In the genomic region with DNA sequence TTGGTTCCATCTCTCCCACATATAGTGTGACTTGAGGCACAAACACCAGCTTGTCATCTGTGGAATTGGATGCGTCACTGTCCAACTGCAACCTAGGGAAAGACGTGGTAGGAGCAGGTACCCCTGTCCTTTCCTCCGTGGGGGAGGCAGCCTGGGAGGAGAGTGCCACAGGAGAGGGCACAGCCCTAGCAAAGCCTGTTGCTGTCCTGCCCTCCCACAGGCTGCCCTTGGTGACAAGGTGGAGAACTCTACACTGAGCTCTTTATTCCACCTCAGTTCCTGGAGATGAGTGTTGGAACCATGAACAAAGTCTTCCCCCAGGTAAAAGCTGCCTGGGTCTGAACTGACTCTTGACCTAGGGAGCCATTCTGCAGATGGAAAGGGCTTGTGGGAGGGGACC, we compare ENCODE assay signal across 34 mouse cellular contexts. TPM values are rescaled to one million over a fixed set of nuclear protein-coding genes. Genes with fewer than 3 reads are reported as not detected.
DNase-seq lines count a peak whose midpoint lies in the region; ATAC-seq and TF ChIP-seq lines count a peak whose summit lies in the region.
"Had no signal": no experiment of that assay in that cellular context is flagged by ENCODE, and none has a peak within 500 bp of the region (broad histone marks: within the 10 kb centered on the region; RNA-seq: fewer than 3 reads in every experiment).

A gene (plus strand): TSS at position 301 of the 400 bp plus-strand sequence.

- no peak within 1 kb of the TSS for H3K9ac ChIP-seq in lung, embryonic 15.5 days
- no peak within 1 kb of the TSS for H3K9ac ChIP-seq in midbrain, postnatal 0 days (replicated peaks; ENCODE audit: low read length, poor library complexity, severe bottlenecking)
- no peak within 1 kb of the TSS for H3K9ac ChIP-seq in stomach, embryonic 15.5 days
- H3K9ac ChIP-seq in stomach, embryonic 16.5 days (ENCODE audit: low read length), result no peak within 1 kb of the TSS
- H3K9ac ChIP-seq: embryonic facial prominence, embryonic 13.5 days; forebrain, embryonic 13.5 days; heart, embryonic 13.5 days; hindbrain, embryonic 14.5 days had no signal

- no peak for TF ChIP-seq CTCF in midbrain, postnatal 0 days (IDR thresholded peaks at IDR 0.05)

- peaks cover 32% of the 10 kb centered on the region for H3K4me1 ChIP-seq in lung, embryonic 15.5 days
- peaks cover 16% of the 10 kb centered on the region for H3K4me1 ChIP-seq in midbrain, embryonic 10.5 days
- no peaks in the 10 kb centered on the region for H3K4me1 ChIP-seq in midbrain, postnatal 0 days (ENCODE audit: insufficient read depth, low read length)
- 0 out of 2 replicates have a peak, but pooled peaks cover 3% of the 10 kb centered on the region for H3K4me1 ChIP-seq in stomach, embryonic 15.5 days
- no peaks in the 10 kb centered on the region for H3K4me1 ChIP-seq in stomach, embryonic 16.5 days (ENCODE audit: control insufficient read depth, insufficient read depth, low read length)
- H3K4me1 ChIP-seq: forebrain, embryonic 13.5 days had no signal

- 81% methylated on average over 3 of the region's 3 CpGs for WGBS in lung, embryonic 15.5 days
- WGBS in midbrain, embryonic 10.5 days, result 90% methylated on average over 3 of the region's 3 CpGs
- 94% methylated on average over 3 of the region's 3 CpGs for WGBS in midbrain, postnatal 0 days
- 80% methylated on average over 3 of the region's 3 CpGs for WGBS in stomach, embryonic 15.5 days
- WGBS in stomach, embryonic 16.5 days, result 83% methylated on average over 3 of the region's 3 CpGs

- no peak within 1 kb of the TSS for H3K4me3 ChIP-seq in lung, embryonic 15.5 days
- no peak within 1 kb of the TSS for H3K4me3 ChIP-seq in midbrain, embryonic 10.5 days
- no peak within 1 kb of the TSS for H3K4me3 ChIP-seq in midbrain, postnatal 0 days (ENCODE audit: low read depth, low read length)
- H3K4me3 ChIP-seq in stomach, embryonic 15.5 days (replicated peaks), result no peak within 1 kb of the TSS
- no peak within 1 kb of the TSS for H3K4me3 ChIP-seq in stomach, embryonic 16.5 days (replicated peaks; ENCODE audit: low read length)
- H3K4me3 ChIP-seq: embryonic facial prominence, embryonic 10.5 days; embryonic facial prominence, embryonic 13.5 days; erythroblast, embryonic 14.5 days; forebrain, embryonic 13.5 days; heart, adult 2 months; heart, embryonic 10.5 days; heart, embryonic 13.5 days had no signal

- no peaks in the 10 kb centered on the region for H3K27me3 ChIP-seq in lung, embryonic 15.5 days
- H3K27me3 ChIP-seq in midbrain, embryonic 10.5 days (ENCODE audit: low read depth, poor library complexity, severe bottlenecking), result no peaks in the 10 kb centered on the region
- no peaks in the 10 kb centered on the region for H3K27me3 ChIP-seq in midbrain, postnatal 0 days (ENCODE audit: insufficient read depth, low read length)
- H3K27me3 ChIP-seq in stomach, embryonic 15.5 days (replicated peaks), result no peaks in the 10 kb centered on the region
- no peaks in the 10 kb centered on the region for H3K27me3 ChIP-seq in stomach, embryonic 16.5 days (ENCODE audit: control insufficient read depth, insufficient read depth, low read length)
- H3K27me3 ChIP-seq: embryonic facial prominence, embryonic 13.5 days; forebrain, embryonic 13.5 days had no signal

- no peak within 1 kb of the TSS; the same call in 1 of the 2 replicates for H3K4me2 ChIP-seq in lung, embryonic 15.5 days
- H3K4me2 ChIP-seq in midbrain, postnatal 0 days (ENCODE audit: low read depth, low read length, poor library complexity, severe bottlenecking), result no peak within 1 kb of the TSS
- H3K4me2 ChIP-seq in stomach, embryonic 15.5 days, result no peak within 1 kb of the TSS
- no peak within 1 kb of the TSS for H3K4me2 ChIP-seq in stomach, embryonic 16.5 days (ENCODE audit: low read depth, low read length)
- H3K4me2 ChIP-seq: embryonic facial prominence, embryonic 13.5 days; forebrain, embryonic 13.5 days; heart, embryonic 13.5 days; hindbrain, embryonic 14.5 days had no signal

- H3K9me3 ChIP-seq in lung, embryonic 15.5 days, result no peaks in the 10 kb centered on the region
- H3K9me3 ChIP-seq in midbrain, embryonic 10.5 days (replicated peaks), result no peaks in the 10 kb centered on the region
- H3K9me3 ChIP-seq in midbrain, postnatal 0 days (ENCODE audit: low read length), result no peaks in the 10 kb centered on the region
- H3K9me3 ChIP-seq in stomach, embryonic 15.5 days, result no peaks in the 10 kb centered on the region
- no peaks in the 10 kb centered on the region for H3K9me3 ChIP-seq in stomach, embryonic 16.5 days (replicated peaks; ENCODE audit: control insufficient read depth, low read length)
- H3K9me3 ChIP-seq: embryonic facial prominence, embryonic 10.5 days; embryonic facial prominence, embryonic 13.5 days; forebrain, embryonic 13.5 days; heart, embryonic 10.5 days; heart, embryonic 13.5 days had no signal

- H3K27ac ChIP-seq in lung, embryonic 15.5 days, result peak within 1 kb of the TSS; percentile 87
- peak within 1 kb of the TSS; percentile 33; the same call in 1 of the 2 replicates for H3K27ac ChIP-seq in midbrain, embryonic 10.5 days (replicated peaks)
- no peak within 1 kb of the TSS for H3K27ac ChIP-seq in midbrain, postnatal 0 days (ENCODE audit: low read depth, low read length)
- peak within 1 kb of the TSS; percentile 26; the same call in 1 of the 2 replicates for H3K27ac ChIP-seq in stomach, embryonic 15.5 days
- H3K27ac ChIP-seq in stomach, embryonic 16.5 days (ENCODE audit: low read length), result peak within 1 kb of the TSS; percentile 46
- H3K27ac ChIP-seq: embryonic facial prominence, embryonic 10.5 days; embryonic facial prominence, embryonic 13.5 days; forebrain, embryonic 13.5 days; heart, adult 2 months; heart, embryonic 10.5 days; heart, embryonic 13.5 days; hindbrain, embryonic 14.5 days had no signal

- peaks cover 13% of the 10 kb centered on the region for H3K36me3 ChIP-seq in lung, embryonic 15.5 days
- H3K36me3 ChIP-seq in midbrain, embryonic 10.5 days, result peaks cover 48% of the 10 kb centered on the region
- H3K36me3 ChIP-seq in midbrain, postnatal 0 days (ENCODE audit: insufficient read depth, low read length), result peaks cover 32% of the 10 kb centered on the region
- H3K36me3 ChIP-seq in stomach, embryonic 15.5 days, result peaks cover 10% of the 10 kb centered on the region
- H3K36me3 ChIP-seq in stomach, embryonic 16.5 days (ENCODE audit: control insufficient read depth, insufficient read depth, low read length), result 0 out of 2 replicates have a peak, but pooled peaks cover 2% of the 10 kb centered on the region

- DNase-seq in lung, postnatal 25 days (ENCODE audit: low spot score), result no peak
- no peak for DNase-seq in midbrain, embryonic 10.5 days (ENCODE audit: low spot score)
- DNase-seq in midbrain, postnatal 0 days (ENCODE audit: low spot score), result no peak
- DNase-seq: adrenal gland, adult 2 months; adrenal gland, postnatal 14 days; cerebellum, adult 11-12 months; cerebellum, adult 8-10 months; cerebellum, postnatal 10 days; cerebellum, postnatal 36 days; embryo, embryonic 11 days; gastrocnemius, postnatal 10 days; gastrocnemius, postnatal 36 days; heart, adult 2 months; heart, postnatal 14 days; heart, postnatal 4 days had no signal

- ATAC-seq in lung, embryonic 15.5 days (ENCODE audit: borderline replicate concordance, extremely low read depth, low FRiP score, low TSS enrichment), result no peak
- no peak for ATAC-seq in midbrain, postnatal 0 days (ENCODE audit: low FRiP score)
- no peak for ATAC-seq in stomach, embryonic 15.5 days (ENCODE audit: insufficient read depth, low FRiP score, low read depth)
- ATAC-seq in stomach, embryonic 16.5 days (ENCODE audit: insufficient read depth, low FRiP score), result no peak
- ATAC-seq: CD4-positive, CD25-positive, alpha-beta regulatory T cell, adult 4 months; forebrain, embryonic 13.5 days; forebrain, embryonic 16.5 days had no signal

RNA-seq across cellular contexts. Expression of the gene that starts here (rescaled TPM):
- 0.15 TPM in 1 of 2 replicates, not detected in the other for polyA plus RNA-seq in lung, embryonic 15.5 days (2015; fragmentation: Nextera tagmentation; extraction: Ambion mirVana)
- polyA plus RNA-seq in midbrain, embryonic 10.5 days (2016; fragmentation: Nextera tagmentation; extraction: Ambion mirVana), result not detected in 2 replicates
- total RNA-seq in midbrain, postnatal 0 days (2014; rRNA removed), result not detected in 2 replicates
- not detected in 2 replicates for polyA plus RNA-seq in midbrain, postnatal 0 days (2015; fragmentation: Nextera tagmentation; extraction: Ambion mirVana)
- not detected in 2 replicates for polyA plus RNA-seq in stomach, embryonic 15.5 days (2015; fragmentation: Nextera tagmentation; extraction: Ambion mirVana)
- not detected in 2 replicates for polyA plus RNA-seq in stomach, embryonic 16.5 days (2015; fragmentation: Nextera tagmentation; extraction: Ambion mirVana)
- total RNA-seq: adrenal gland, adult 2 months; adrenal gland, postnatal 14 days; adrenal gland, postnatal 4 days; gastrocnemius, adult 18-20 months; gastrocnemius, postnatal 10 days; gastrocnemius, postnatal 36 days; granulocyte monocyte progenitor cell, adult 5-6 weeks; heart, adult 2 months; heart, postnatal 4 days had no signal
- polyA plus RNA-seq: C2C12; cortical plate, adult 2 months; embryonic facial prominence, embryonic 10.5 days; embryonic facial prominence, embryonic 13.5 days; erythroblast, embryonic 14.5 days; forebrain, embryonic 13.5 days; forebrain, embryonic 16.5 days; heart, embryonic 10.5 days; heart, embryonic 13.5 days; heart, embryonic 16.5 days; hindbrain, embryonic 11.5 days; hindbrain, embryonic 14.5 days had no signal
